Mouse (Mus musculus): ENCODE results near the gene Zfp974. TPM values are rescaled to one million over a fixed set of nuclear protein-coding genes. Genes with fewer than 3 reads are reported as not detected.

The Zfp974 gene
- polyA plus RNA-seq, 1 experiment: 5.6 TPM

DNA sequence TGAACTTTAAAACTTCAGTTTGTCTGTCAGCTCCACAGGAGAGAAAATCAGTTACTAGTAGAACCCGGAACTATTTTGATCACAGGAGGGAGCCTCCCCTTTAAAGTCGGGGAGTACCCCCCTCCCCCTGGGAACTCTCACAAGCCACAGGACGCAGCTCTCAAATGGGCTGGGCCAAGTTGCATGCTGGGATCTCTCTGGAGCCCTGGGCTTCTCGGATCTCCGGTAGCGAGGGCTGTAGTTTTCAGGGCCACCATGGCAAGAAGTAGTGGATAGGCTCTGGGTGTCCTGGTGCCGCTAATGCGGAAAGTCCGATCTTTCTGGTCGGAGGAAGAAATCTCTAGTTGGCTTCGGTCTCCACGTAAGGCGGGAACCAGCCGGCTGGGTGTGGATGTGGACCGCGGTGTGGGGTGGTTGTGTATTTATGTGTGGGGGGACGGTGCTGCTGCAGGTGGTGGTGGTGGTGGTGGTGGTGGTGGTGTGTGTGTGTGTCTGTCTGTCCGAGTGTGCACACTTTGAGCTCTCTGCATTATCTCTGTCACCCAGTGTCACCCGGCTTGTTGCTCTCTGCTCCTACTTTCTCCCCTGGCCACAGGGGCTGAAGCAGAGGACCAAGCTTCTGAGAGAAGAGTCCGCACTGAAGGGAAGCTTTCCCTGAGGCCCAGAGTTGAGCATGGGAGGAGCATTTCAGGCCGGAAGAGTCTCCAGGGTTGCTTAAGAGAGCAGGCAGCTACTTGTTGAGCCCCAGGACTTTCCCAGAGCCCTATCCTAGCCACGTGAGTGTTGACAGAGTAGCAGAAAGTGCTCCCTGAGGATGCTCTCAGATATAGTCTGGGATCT lies 68.6 kb downstream of the Zfp974 start:
- 0 out of 2 replicates have a peak, but pooled peaks have one; percentile 18 for TF ChIP-seq POLR2A (IDR thresholded peaks at IDR 0.05; ENCODE audit: extremely low read depth, insufficient read depth, low read length)
- TF ChIP-seq CTCF (IDR thresholded peaks at IDR 0.05; ENCODE audit: extremely low read depth, insufficient read depth, low read length): no peak
- H3K27ac ChIP-seq (ENCODE audit: insufficient read depth, low read length): no peak overlapping the region
- peak overlapping the region; percentile 69 for H3K4me3 ChIP-seq (ENCODE audit: insufficient read depth, low read length)
- H3K4me1 ChIP-seq (ENCODE audit: control insufficient read depth, insufficient read depth, low read length): no peaks in the 10 kb centered on the region

DNA sequence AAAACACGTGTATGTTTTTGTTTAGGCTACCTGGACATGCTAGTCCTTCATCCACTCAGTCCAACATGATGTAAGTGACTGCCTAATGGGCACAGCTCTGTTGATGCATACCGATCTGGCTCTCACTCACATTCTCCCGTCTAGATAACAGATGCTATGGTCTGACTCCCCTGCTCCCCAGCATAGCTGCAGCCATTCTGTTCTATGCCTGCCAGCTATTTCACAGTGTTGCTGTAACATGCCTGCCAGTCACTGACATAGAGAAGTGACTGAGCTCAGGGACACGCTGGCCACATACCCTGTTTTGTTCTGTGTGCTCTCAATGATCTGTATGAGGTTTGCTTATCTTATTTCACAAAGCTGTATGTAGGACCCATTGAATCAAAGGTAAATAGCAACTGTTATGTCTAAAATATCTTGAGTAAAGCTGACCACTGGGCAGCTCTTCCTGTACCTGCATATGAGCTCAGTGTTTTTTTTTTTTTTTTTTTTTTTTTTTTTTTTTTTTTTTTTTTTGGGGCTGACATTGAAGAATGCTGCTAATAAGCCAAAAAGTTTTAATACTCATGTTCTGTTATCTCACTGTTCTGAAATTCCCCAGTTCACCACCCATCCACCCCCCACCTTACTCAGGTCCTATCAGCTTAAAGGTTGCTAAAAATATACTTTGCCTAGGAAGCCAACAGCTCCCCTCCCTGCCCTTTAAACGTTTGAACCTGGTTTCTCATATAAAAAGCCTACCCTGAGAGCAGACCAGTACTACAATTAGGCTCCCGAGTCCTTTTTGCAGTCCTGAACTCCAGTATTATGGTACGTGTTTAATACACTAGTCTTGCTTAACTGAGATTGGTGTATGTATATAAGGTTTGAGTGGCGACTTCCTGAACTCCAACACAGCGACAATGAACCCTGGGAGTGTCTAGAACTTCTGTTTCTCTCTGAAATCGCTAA lies 69.7 kb downstream of the Zfp974 start:
- TF ChIP-seq POLR2A (IDR thresholded peaks at IDR 0.05; ENCODE audit: extremely low read depth, insufficient read depth, low read length) (no peak), CTCF (IDR thresholded peaks at IDR 0.05; ENCODE audit: extremely low read depth, insufficient read depth, low read length) (no peak)
- H3K4me3 ChIP-seq (ENCODE audit: insufficient read depth, low read length): peak overlapping the region; percentile 69; the same call in 1 of the 2 replicates
- no peak overlapping the region for H3K27ac ChIP-seq (ENCODE audit: insufficient read depth, low read length)
- H3K4me1 ChIP-seq (ENCODE audit: control insufficient read depth, insufficient read depth, low read length): no peaks in the 10 kb centered on the region

Other genes with a start within 250 kb of the Zfp974 start
- gene Zfp607b, start 240.1 kb downstream of the Zfp974 start, polyA plus RNA-seq (2012; rRNA removed): 8.0 and 9.8 TPM in 2 replicates
- 15.9 and 17.3 TPM in 2 replicates for gene Zfp60, start 198.1 kb downstream of the Zfp974 start, polyA plus RNA-seq (2012; rRNA removed)
- 3.9 and 4.0 TPM in 2 replicates for gene Zfp626, start 122.3 kb downstream of the Zfp974 start, polyA plus RNA-seq (2012; rRNA removed)
- 3.4 and 3.9 TPM in 2 replicates for gene Zfp59, start 90.9 kb downstream of the Zfp974 start, polyA plus RNA-seq (2012; rRNA removed)
- gene Zfp607a, start 71.9 kb downstream of the Zfp974 start, polyA plus RNA-seq (2012; rRNA removed): 0.71 and 1.0 TPM in 2 replicates
- gene Zfp780b, start 49.7 kb upstream of the Zfp974 start, polyA plus RNA-seq (2012; rRNA removed): 9.0 and 9.5 TPM in 2 replicates
- 1.7 and 2.4 TPM in 2 replicates for gene Zfp850, start 84.7 kb upstream of the Zfp974 start, polyA plus RNA-seq (2012; rRNA removed)
- gene Psmc4, start 120.6 kb upstream of the Zfp974 start, polyA plus RNA-seq (2012; rRNA removed): 178 and 181 TPM in 2 replicates
- gene Fcgbp, start 141.8 kb upstream of the Zfp974 start, polyA plus RNA-seq (2012; rRNA removed): 0.21 and 0.40 TPM in 2 replicates
- gene 9530053A07Rik, start 200.0 kb upstream of the Zfp974 start, polyA plus RNA-seq (2012; rRNA removed): 0.06 TPM in 1 of 2 replicates, not detected in the other
- gene Fbl, start 240.2 kb upstream of the Zfp974 start, polyA plus RNA-seq (2012; rRNA removed): 78.3 and 82.6 TPM in 2 replicates